Mouse (Mus musculus) brain, embryonic 18.5 days (tissue): ENCODE measurements around the gene Nop2.
"Not testable (repeated sequence)": the region's sequence is repeated elsewhere in the genome, so short reads cannot be mapped to it uniquely, and the experiment has no call there.

Experiments
- DNase-seq: peaks from one replicate; pipeline ENCODE4 v3.0.0-alpha.2; 2012; ENCODE audit warnings: low read depth, low spot score

Gene Nop2

DNA sequence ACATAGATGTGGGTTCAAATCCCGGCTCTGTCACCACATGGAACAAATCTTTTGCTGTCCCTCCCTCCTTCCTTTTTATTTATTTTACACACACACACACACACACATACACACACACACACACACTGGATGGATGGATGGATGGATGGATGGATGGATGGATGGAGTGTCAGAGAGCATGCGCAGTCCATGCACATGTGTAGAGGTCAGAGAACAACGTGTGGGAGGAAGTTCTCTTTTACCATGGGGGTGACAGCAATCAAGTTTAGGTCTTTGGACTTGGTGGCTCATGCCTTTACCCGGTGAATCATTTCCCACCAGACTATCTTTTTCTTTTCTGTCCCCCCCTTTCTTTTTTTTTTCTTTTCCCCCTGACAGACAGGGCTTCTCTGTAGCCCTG is 22.0 kb downstream of the Nop2 start:
- DNase-seq: no peak

DNA sequence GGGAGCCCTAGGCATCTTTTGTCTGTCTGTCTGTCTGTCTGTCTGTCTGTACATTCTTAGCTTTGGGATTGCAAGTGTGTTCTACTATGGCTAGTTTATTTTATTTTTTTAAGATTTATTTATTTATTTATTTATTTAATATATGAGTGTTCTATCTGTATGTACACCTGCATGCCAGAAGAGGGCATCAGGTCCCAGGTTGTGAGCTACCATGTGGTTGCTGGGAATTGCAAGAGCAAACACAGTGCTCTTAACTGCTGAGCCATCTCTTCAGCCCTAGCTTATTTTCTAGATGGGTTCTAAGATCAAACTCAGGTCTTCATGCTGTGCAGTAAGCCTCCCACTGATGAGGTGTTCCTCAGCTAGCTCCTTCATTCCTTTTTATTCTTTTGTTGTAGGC is 22.8 kb downstream of the Nop2 start:
- no peak for DNase-seq

DNA sequence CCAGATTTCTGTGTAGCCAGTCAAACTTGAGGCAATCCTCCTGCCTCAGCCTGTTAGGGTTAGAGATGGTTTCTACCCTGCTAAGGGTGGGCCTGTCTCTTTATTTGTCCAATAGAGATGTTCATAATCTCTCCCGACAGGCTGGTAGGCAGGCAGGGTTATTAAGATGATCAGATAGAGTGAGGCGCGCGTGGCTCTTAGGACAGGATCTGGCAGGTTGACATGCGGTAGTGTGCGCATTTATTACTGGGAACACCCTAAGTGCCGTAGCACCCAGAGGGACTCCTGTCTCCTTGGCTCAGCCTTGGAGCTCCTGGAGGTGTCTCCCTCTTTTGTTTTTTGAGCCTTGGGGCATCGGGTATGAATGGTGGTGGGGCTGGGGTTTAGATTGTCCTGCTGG is 23.6 kb downstream of the Nop2 start:
- no peak for DNase-seq

DNA sequence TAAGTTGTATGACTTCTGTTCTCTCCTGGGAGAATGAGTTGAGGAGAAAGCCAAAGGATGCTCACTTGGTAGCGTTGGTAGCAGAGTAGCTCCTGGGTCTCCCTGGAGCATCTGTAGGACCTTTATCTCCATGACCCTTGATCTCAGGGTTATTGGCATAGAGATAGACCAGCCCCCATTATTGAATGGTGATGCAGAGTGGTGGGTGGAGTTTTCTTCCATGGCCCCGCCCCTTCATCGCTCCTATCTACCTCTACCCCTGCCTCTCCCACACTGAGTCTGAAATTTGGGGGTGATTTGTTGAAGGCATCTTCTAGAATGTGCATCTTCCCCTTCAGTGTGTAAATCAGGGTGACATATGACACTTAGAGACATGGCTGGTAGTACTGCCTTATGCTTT is 24.8 kb downstream of the Nop2 start:
- no peak for DNase-seq

DNA sequence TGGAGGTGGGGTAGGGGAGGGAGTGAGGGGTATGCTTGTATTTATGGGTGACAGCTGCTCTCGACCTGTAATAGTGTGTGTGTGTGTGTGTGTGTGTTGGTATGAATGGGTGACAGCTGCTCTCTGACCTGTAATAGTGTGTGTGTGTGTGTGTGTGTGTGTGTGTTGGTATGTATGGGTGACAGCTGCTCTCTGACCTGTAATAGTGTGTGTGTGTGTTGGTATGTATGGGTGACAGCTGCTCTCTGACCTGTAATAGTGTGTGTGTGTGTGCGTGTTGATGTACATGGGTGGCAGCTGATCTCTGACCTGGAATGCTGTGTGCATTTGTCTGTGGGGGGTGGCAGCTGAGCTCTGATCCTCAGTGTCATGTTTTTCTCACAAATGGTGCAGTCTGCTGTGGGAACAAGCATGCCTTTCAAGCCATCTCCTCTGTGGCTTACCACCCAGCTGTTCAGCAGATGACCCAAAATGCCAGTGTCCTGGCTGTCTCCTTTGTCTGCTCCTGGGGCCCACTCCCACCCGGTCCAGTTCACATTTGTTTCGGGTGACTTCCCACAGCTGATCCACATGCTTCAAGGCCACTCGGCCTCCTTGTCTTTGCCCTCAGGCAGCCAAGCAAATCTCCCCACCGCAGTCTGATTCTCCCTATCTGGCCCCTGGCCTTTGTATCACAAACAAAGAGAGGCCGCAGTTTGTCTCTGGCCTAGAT is 25.4 kb downstream of the Nop2 start:
- DNase-seq: no peak

DNA sequence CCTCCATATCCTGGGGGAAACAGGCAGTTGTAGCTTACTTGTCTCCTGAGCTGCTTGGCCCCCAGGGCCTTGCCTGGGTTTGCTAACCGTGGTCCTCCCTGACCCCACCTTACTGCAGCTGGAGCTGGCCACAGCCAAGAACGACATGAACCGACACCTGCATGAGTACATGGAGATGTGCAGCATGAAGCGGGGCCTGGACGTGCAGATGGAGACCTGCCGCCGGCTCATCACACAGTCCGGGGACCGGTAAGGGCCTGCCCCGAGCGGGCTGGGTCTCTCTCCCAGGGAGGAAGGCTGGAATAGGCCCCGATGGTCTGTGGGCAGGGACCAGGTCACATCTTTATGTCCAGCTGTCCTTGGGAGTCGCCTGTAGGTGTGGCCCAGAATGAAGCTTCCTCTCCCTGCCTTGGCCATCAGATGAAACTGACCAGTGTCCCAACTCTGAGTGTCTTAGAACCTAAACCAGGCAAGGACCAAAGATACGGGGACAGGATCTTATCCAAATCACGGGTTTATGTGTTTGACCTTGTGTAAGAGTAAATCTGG is 27.3 kb downstream of the Nop2 start:
- no peak for DNase-seq

DNA sequence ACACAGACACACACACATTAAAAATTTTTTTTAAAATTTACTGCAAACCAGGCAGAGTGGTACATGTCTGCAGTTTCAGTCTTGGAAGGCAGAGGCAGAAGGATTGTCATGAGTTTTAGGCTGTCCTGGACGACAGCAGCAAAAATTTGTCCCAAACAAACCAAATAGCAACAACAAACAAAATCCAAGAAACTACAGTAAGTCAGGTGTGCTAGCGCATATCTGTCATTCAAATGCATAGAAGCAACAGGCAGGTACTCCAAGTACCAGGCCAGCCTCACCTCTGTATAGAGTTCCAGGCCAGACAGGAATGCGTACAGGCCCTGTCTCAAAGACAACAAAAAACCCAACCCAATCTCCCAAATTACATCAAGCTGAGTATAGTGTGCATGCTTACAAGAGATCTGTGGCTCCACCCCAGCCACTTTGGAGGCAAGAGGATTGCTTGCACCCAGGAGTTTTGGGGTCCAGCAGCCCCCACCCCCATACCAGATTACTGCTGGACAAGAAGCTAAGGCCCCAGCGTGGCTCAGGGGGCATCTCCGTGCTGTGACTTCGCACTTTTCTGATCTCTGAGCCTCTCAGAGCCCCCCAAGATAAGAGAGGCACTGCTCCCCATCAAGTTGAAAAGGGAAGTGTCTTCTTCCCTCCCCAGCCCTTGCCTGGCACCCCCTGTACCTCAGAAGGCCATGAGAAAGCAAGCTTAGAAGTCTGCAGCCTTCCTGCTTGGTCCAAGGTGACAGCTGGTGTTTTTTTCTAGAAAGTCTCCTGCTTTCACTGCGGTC is 28.3 kb downstream of the Nop2 start:
- no peak for DNase-seq

DNA sequence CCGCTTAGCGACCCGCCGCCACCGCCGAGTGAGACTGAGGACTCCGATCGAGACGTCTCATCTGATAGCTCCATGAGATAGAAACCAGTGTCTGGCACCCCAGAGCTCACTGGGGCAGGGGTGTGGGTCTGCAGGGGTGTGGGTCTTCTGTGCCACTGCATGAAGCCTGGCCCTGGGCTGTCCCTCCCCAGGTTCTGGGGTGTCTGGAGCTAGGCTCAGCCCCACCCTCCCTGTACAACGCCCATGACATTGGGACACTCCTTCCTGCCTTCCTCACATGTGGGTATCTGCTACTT is 28.8 kb downstream of the Nop2 start:
- DNase-seq: no peak

DNA sequence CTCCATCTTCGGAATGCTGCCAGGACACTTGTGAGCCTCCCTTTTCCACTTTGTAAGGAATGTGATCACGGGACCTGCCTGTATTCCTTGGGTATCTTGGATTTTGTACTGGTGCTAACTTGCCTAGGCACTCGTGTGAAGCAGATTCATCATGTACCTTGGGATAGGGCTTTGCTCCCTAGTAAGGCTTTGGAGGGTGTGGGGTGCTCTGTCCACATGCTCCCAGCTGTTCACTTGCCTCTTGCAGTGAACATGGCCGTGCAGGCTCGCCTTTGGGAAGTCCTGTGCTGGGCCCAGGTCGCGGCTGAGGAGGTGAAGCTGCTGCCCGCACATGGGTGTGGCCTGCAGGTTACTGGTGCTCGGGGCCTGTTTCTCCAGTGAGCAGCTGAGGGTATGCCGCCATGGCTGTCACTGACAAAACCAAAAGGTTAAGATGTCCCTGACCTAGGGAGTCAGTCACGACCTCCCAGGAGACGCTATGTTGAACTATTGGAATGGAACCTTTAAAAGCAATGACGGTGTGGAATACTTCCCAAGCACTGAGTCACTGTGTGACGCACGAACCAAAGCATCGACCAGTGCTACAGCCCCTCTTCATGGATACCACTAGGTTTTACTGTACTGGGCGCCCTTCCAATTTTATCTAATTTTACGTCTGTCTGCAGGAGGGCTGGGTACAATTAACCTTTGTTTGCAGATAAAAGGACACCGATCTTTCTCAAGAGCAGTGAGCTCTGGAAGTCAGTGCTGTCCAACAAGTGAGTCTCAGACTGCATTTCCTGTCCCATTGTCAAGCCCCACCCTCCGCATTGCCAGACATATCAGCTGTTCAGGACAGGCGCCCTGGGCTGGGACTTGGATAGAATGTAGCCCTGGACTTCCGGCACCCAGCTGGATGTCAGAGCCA is 29.4 kb downstream of the Nop2 start:
- no peak for DNase-seq

DNA sequence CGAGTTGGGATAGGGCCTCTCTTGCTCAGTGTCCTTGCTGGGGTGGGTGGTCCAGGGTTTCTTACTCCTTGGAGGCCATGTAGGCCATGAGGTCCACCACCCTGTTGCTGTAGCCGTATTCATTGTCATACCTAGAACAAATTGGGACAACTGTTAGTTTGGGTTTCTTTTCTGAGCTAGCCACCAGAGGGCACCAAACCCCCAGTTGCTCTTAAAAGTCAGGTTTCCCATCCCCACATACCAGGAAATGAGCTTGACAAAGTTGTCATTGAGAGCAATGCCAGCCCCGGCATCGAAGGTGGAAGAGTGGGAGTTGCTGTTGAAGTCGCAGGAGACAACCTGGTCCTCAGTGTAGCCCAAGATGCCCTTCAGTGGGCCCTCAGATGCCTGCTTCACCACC is 30.3 kb downstream of the Nop2 start:
- not testable (repeated sequence) for DNase-seq

DNA sequence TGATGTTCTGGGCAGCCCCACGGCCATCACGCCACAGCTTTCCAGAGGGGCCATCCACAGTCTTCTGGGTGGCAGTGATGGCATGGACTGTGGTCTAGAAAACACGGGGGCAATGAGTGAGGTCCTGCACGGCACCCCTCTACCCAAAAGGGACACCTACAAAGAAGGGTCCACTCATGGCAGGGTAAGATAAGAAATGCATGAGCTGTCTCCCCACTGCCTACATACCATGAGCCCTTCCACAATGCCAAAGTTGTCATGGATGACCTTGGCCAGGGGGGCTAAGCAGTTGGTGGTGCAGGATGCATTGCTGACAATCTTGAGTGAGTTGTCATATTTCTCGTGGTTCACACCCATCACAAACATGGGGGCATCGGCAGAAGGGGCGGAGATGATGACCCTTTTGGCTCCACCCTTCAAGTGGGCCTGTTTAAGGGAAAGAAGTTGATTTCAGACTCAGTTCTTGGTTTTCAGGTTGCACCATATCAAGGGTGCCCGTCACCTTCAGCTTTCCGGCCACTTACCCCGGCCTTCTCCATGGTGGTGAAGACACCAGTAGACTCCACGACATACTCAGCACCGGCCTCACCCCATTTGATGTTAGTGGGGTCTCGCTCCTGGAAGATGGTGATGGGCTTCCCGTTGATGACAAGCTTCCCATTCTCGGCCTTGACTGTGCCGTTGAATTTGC is 31.1 kb downstream of the Nop2 start:
- DNase-seq: not testable (repeated sequence)

DNA sequence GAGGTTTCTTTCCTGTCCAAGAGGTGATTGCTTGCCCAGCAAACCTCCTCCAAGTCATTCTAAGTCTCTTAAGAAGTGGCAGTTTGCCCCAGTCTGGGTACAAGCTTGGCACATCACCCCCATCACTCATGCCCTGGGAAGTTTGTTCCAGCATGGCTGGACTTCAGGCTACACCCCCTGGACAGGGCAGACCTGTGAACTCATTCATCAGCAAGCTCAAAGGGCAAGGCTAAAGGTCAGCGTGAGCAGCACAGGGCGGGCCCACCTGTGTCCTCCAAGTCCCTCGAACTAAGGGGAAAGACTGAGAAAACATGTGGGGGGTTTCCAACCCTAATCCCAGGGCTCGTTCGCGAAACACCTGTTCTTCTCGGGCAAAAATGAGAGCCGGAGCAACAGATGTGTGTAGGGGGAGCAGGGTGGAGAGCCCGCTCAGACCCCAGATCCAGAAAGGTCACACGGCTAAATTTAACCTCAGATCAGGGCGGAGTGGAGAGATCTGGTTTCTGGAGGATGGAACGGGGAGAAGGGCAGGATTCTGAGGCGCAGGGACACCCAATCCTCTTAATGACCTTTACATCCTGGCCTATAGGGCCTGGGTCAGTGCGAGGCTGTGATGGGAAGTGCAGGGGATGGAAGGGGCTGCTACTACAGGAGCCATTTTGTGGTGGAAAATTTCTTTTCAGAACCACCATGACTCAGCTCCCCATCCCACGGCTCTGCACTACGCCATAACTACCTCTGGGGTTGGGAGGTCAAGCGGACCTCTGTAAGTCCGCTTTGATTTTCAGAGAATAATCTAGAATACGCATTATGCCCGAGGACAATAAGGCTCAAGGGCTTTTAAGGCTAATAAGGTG is 32.3 kb downstream of the Nop2 start:
- no peak for DNase-seq

DNA sequence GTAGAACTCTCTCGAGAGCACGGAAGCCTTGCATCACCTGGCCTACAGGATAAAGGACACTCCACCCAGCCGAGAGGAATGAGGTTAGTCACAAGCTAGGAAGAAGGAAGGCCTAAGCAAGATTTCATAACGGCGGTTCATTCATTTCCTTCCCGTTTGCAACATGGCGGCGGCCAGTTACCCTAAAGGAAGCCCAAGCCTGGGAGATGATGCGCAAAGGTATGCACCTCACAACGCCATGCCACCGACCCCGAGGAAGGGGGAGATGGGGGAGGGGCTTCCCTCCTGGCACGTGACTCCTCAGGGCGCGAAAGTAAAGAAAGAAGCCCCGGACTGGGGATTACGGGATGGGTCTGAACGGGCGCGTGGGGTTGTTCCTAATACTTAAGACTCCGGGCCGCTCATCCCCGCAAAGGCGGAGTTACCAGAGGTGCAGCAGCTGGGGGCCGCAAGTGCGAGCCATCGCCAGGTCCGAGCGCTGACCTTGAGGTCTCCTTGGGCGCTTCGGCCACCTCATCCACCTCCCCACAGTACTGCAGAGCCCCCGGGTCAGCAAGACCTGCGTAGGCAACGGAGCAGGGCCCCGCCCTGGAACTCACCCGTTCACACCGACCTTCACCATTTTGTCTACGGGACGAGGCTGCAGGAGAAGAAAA is 33.1 kb downstream of the Nop2 start:
- DNase-seq: no peak

DNA sequence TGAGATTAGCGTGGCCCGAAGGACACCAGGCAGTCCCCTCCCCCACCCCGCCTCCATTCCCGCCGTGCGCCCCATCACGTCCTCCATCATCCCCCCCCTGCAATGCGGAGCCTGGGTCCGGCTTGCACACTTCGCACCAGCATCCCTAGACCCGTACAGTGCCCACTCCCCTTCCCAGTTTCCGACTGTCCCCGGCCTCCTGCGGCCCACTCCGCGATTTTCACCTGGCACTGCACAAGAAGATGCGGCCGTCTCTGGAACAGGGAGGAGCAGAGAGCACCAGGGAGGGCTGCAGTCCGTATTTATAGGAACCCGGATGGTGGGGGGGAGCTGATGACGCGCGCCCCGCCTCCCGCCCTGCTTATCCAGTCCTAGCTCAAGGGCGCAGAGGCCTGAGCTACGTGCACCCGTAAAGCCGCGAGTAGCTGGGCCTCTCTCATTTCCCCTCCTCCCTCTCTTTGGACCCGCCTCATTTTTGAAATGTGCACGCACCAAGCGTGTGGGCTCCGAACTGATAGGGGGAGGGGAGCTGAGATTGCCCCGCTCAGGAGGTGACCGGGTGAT is 33.7 kb downstream of the Nop2 start:
- peak; percentile 94 for DNase-seq

DNA sequence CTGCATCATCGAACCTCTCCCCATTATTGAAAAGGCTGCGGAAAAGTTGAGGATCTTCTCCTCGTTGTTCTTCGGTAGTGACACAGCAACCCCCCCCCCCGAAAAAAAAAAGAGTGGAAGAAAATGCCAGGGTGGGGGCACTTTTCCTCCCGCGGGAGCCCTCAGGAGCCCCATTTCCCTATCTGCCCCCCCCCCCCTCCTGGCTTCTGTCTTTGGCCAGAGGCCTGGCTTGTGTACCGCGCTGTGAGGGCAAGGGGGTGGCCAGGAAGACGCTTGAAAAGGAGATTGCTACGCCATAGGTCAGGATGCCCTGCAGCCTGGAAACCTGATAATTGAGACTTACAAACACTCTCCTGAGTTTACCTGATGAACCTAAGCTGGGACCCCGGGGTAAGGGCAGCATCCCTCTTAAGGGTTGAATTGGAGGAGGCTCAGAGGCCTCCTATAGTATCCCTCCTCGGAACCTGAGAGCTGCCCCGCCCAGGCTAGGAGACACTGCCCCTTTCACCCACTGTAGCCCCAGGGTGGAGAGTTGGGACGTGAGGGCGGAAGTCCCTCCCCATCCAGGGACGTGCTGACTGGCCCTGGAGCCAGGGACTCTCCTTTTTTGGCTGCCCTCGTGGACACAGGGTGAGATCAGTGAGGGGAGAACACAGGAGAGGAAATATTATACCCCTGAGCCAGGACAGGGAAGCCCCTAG is 34.5 kb downstream of the Nop2 start, which contains the start of gene Gapdh:
Gene Gapdh, minus strand, starts transcription at position 417 of the 701 bp plus-strand sequence.
- DNase-seq: no peak

DNA sequence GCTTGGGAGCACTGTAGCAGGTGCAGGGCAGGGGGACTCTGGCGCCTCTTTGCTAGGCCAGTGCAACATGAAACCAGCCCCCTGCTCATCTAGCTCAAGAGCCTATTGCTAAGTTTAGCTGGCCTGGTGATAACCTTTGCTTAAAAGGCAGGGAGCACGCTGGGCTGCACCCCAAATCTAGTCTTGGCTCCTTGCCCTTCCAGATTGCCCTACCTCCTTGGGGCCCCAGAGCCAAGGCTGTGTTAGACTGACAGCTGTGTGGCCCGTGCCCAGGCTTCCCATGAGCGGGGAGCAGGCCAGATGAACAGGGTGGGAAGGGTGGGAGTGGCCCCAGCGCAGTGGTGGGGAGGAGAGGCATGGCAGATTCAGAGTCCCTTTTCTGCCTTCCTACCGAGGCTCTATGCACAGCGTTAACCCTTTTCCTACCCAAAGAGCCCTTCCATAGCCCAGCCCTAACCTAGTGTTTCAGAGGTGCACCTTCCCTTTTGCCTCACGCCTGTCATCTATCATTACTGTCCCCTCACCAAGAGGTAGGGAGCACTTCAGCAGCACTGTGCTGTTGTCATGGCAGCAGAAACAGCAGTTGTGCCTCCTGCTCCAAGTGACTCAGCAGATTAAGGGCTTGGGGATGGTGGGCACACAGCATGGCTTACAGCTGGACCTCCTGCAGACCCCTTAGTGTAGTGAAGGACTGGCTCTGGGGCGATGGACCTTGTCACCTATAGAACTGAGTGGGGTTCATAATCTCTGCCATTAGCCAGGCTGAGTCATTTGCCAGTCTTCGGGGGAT is 35.3 kb downstream of the Nop2 start:
- no peak for DNase-seq

DNA sequence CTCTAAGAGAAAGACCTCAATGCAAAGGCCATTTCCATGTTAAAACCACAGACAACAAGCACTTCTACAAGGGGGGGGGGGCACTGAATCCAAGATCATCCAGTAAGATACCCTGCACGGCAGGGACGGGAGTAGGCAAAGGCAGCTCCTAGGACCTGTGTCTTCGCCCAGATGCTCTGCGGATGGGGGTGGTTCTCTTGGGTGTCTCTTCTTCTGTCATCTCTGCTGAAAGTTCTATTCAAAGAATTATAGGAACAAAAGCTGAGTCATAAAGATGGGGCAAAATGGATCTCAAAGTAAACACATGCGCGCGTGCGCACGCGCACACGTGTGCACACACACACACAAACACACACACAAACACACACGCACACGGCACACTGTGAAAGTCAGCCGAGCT is 36.4 kb downstream of the Nop2 start:
- DNase-seq: no peak

DNA sequence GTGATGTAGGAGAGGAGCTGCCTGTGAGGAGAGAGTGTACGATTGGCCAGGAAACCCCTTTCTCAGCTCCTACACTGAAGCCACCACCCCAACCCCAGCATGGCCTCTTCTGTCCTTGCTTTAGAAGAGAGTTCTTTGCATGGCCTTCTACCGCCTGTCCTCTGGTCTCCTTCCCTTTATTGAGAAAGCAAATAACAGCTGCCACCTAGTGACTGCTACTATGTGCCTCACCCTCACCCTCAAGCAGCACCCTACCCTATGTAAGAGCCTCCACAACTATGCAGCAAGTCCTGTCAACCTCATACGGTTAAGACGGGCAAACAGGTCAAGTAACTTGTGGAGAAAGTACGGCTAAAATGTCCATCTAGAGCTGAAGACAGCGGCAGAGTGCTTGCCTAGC is 38.5 kb downstream of the Nop2 start:
- no peak for DNase-seq
